In genomic region chr10:81604019-81604967, GRCm38 (mm10) we compare ENCODE assay signal across 8 mouse cellular contexts. TPM values are rescaled to one million over a fixed set of nuclear protein-coding genes. Genes with fewer than 3 reads are reported as not detected.
A peak's percentile ranks its signal among the peaks of the same experiment; 100 is the strongest.
DNase-seq lines count a peak whose midpoint lies in the region; ATAC-seq lines count a peak whose summit lies in the region.

No protein-coding gene starts in this region.

- peak overlapping the region; percentile 84 for H3K4me2 ChIP-seq in kidney, embryonic 15.5 days
- peak overlapping the region; percentile 49 for H3K4me2 ChIP-seq in intestine, embryonic 14.5 days (ENCODE audit: low read length)

- no peak for DNase-seq in kidney, postnatal 10 days
- DNase-seq in embryonic facial prominence, embryonic 10.5 days (ENCODE audit: low spot score) = no peak
- no peak for DNase-seq in intestine, embryonic 14.5 days (ENCODE audit: low spot score)
- DNase-seq in T-cell, adult 2 months (ENCODE audit: low spot score) = no peak
- no peak for DNase-seq in adrenal gland, postnatal 4 days (ENCODE audit: low spot score in 2 of 2)
- DNase-seq in testis, postnatal 10 days (ENCODE audit: low spot score) = no peak

- WGBS in kidney, embryonic 15.5 days = 76% methylated on average over 12 of the region's 12 CpGs
- WGBS in embryonic facial prominence, embryonic 10.5 days = 82% methylated on average over 12 of the region's 12 CpGs
- 76% methylated on average over 12 of the region's 12 CpGs for WGBS in intestine, embryonic 14.5 days

- no peak for ATAC-seq in kidney, embryonic 15.5 days (replicated peaks; ENCODE audit: low FRiP score)
- no peak for ATAC-seq in intestine, embryonic 14.5 days (replicated peaks; ENCODE audit: low FRiP score, low TSS enrichment, low read depth)
- ATAC-seq in monocyte, adult 5-6 weeks (replicated peaks; ENCODE audit: insufficient number of reproducible peaks, low FRiP score, low TSS enrichment, poor library complexity, severe bottlenecking) = peak; percentile 12; the same call in 1 of the 2 replicates

- H3K27me3 ChIP-seq in kidney, embryonic 15.5 days = no peaks in the 10 kb centered on the region
- peaks cover 23% of the 10 kb centered on the region for H3K27me3 ChIP-seq in embryonic facial prominence, embryonic 10.5 days (replicated peaks; ENCODE audit: low read depth, poor library complexity, severe bottlenecking)
- H3K27me3 ChIP-seq in intestine, embryonic 14.5 days (replicated peaks; ENCODE audit: control insufficient read depth, insufficient read depth, low read length) = no peaks in the 10 kb centered on the region

- peaks cover 61% of the 10 kb centered on the region for H3K4me1 ChIP-seq in kidney, embryonic 15.5 days
- peaks cover 58% of the 10 kb centered on the region for H3K4me1 ChIP-seq in embryonic facial prominence, embryonic 10.5 days
- peaks cover 29% of the 10 kb centered on the region for H3K4me1 ChIP-seq in intestine, embryonic 14.5 days (replicated peaks; ENCODE audit: control insufficient read depth, insufficient read depth, low read length)

- no peaks in the 10 kb centered on the region for H3K9me3 ChIP-seq in kidney, embryonic 15.5 days (replicated peaks)
- no peaks in the 10 kb centered on the region for H3K9me3 ChIP-seq in embryonic facial prominence, embryonic 10.5 days
- H3K9me3 ChIP-seq in intestine, embryonic 14.5 days (ENCODE audit: control insufficient read depth, low read length) = no peaks in the 10 kb centered on the region

- H3K27ac ChIP-seq in kidney, embryonic 15.5 days = peak overlapping the region; percentile 96; the same call in 1 of the 2 replicates
- peak overlapping the region; percentile 81 for H3K27ac ChIP-seq in embryonic facial prominence, embryonic 10.5 days (replicated peaks)
- no peak overlapping the region for H3K27ac ChIP-seq in intestine, embryonic 14.5 days (ENCODE audit: low read depth)

- peak overlapping the region; percentile 18; the same call in 1 of the 2 replicates for H3K4me3 ChIP-seq in kidney, embryonic 15.5 days (replicated peaks)
- peak overlapping the region; percentile 68 for H3K4me3 ChIP-seq in embryonic facial prominence, embryonic 10.5 days
- 0 out of 2 replicates have a peak overlapping the region, but pooled peaks have one; percentile 28 for H3K4me3 ChIP-seq in intestine, embryonic 14.5 days (ENCODE audit: low read depth, low read length)

- no peak overlapping the region for H3K9ac ChIP-seq in kidney, embryonic 15.5 days
- H3K9ac ChIP-seq in intestine, embryonic 14.5 days (ENCODE audit: low read length) = no peak overlapping the region

- H3K36me3 ChIP-seq in kidney, embryonic 15.5 days = no peaks in the 10 kb centered on the region
- H3K36me3 ChIP-seq in embryonic facial prominence, embryonic 10.5 days (replicated peaks) = peaks cover 6% of the 10 kb centered on the region; the same call in 1 of the 2 replicates
- no peaks in the 10 kb centered on the region for H3K36me3 ChIP-seq in intestine, embryonic 14.5 days (ENCODE audit: control insufficient read depth, insufficient read depth, low read length)

RNA-seq across cellular contexts. Expression of gene BC025920, which starts 1.8 kb away (rescaled TPM):
- 0.62 and 0.84 TPM in 2 replicates for polyA plus RNA-seq in kidney, embryonic 15.5 days (2015; fragmentation: Nextera tagmentation; extraction: Ambion mirVana)
- polyA plus RNA-seq in embryonic facial prominence, embryonic 10.5 days (2016; fragmentation: Nextera tagmentation; extraction: Ambion mirVana) = 1.5 and 2.1 TPM in 2 replicates
- 0.61 and 1.5 TPM in 2 replicates for polyA plus RNA-seq in intestine, embryonic 14.5 days (2014; fragmentation: Nextera tagmentation; extraction: Ambion mirVana)
- total RNA-seq in monocyte, adult 5-6 weeks (2017) = 0.75 to 2.4 TPM (median 1.8 TPM) in 3 replicates
- 1 to 10 TPM; 1.1 to 2.1 TPM for total RNA-seq in adrenal gland, postnatal 4 days (2021)

RNA-seq across cellular contexts. Expression of gene Tle6, which starts 3.4 kb away (rescaled TPM):
- polyA plus RNA-seq in kidney, embryonic 15.5 days (2015; fragmentation: Nextera tagmentation; extraction: Ambion mirVana) = 15.6 and 16.8 TPM in 2 replicates
- polyA plus RNA-seq in embryonic facial prominence, embryonic 10.5 days (2016; fragmentation: Nextera tagmentation; extraction: Ambion mirVana) = 7.1 and 8.2 TPM in 2 replicates
- polyA plus RNA-seq in intestine, embryonic 14.5 days (2014; fragmentation: Nextera tagmentation; extraction: Ambion mirVana) = 15.0 and 21.3 TPM in 2 replicates
- total RNA-seq in monocyte, adult 5-6 weeks (2017) = not detected in 3 replicates
- 10 to 100 TPM; 12.8 to 20.2 TPM for total RNA-seq in adrenal gland, postnatal 4 days (2021)

RNA-seq across cellular contexts. Expression of gene Sirt6, which starts 23.3 kb away (rescaled TPM):
- 40.0 and 42.8 TPM in 2 replicates for polyA plus RNA-seq in kidney, embryonic 15.5 days (2015; fragmentation: Nextera tagmentation; extraction: Ambion mirVana)
- polyA plus RNA-seq in embryonic facial prominence, embryonic 10.5 days (2016; fragmentation: Nextera tagmentation; extraction: Ambion mirVana) = 55.1 and 59.2 TPM in 2 replicates
- polyA plus RNA-seq in intestine, embryonic 14.5 days (2014; fragmentation: Nextera tagmentation; extraction: Ambion mirVana) = 34.1 and 39.2 TPM in 2 replicates
- total RNA-seq in monocyte, adult 5-6 weeks (2017) = 4.8 to 5.8 TPM (median 5.0 TPM) in 3 replicates
- 10 to 100 TPM; 40.1 to 40.7 TPM for total RNA-seq in adrenal gland, postnatal 4 days (2021)

RNA-seq across cellular contexts. Expression of gene Ankrd24, which starts 24.0 kb away (rescaled TPM):
- 15.2 and 17.3 TPM in 2 replicates for polyA plus RNA-seq in kidney, embryonic 15.5 days (2015; fragmentation: Nextera tagmentation; extraction: Ambion mirVana)
- 5.3 and 7.3 TPM in 2 replicates for polyA plus RNA-seq in embryonic facial prominence, embryonic 10.5 days (2016; fragmentation: Nextera tagmentation; extraction: Ambion mirVana)
- polyA plus RNA-seq in intestine, embryonic 14.5 days (2014; fragmentation: Nextera tagmentation; extraction: Ambion mirVana) = 4.7 and 6.4 TPM in 2 replicates
- 0.38 to 3.9 TPM (median 1.1 TPM) in 3 replicates for total RNA-seq in monocyte, adult 5-6 weeks (2017)
- 10 to 100 TPM; 38.7 to 50.5 TPM for total RNA-seq in adrenal gland, postnatal 4 days (2021)

RNA-seq across cellular contexts. Expression of gene Tle2, which starts 29.9 kb away (rescaled TPM):
- 39.3 and 45.6 TPM in 2 replicates for polyA plus RNA-seq in kidney, embryonic 15.5 days (2015; fragmentation: Nextera tagmentation; extraction: Ambion mirVana)
- 14.0 and 17.1 TPM in 2 replicates for polyA plus RNA-seq in embryonic facial prominence, embryonic 10.5 days (2016; fragmentation: Nextera tagmentation; extraction: Ambion mirVana)
- 15.8 and 17.8 TPM in 2 replicates for polyA plus RNA-seq in intestine, embryonic 14.5 days (2014; fragmentation: Nextera tagmentation; extraction: Ambion mirVana)
- total RNA-seq in monocyte, adult 5-6 weeks (2017) = 2.0 to 3.2 TPM (median 2.7 TPM) in 3 replicates
- 10 to 100 TPM; 24.9 to 30.4 TPM for total RNA-seq in adrenal gland, postnatal 4 days (2021)

Comparison
In these comparisons a context has a peak if more than half of its experiments do, and no peak if none do; other contexts are left out.
1. H3K4me3 ChIP-seq: peak in every context shown above with its lines; median percentile 68 in embryonic facial prominence, embryonic 10.5 days; 28 in intestine, embryonic 14.5 days; 18 in kidney, embryonic 15.5 days.